Mouse (Mus musculus): ENCODE results near the gene Abcb8. TPM values are rescaled to one million over a fixed set of nuclear protein-coding genes. Genes with fewer than 3 reads are reported as not detected.

The Abcb8 gene
- 46.1 and 58.1 TPM in 2 replicates for polyA plus RNA-seq (2015; fragmentation: Nextera tagmentation; extraction: Ambion mirVana)

- ATAC-seq: no peak
Measured at GRCm38 (mm10) chr5:24393392-24393997, at the start of gene Abcb8. Abcb8 (plus strand) TSS chr5:24393663.

GRCm38 (mm10) chr5:24343977-24344436 is 49.5 kb upstream of the Abcb8 start:
- H3K4me1 ChIP-seq (replicated peaks; ENCODE audit: control insufficient read depth, insufficient read depth, low read length): peaks cover 28% of the 10 kb centered on the region

More at GRCm38 (mm10) chr5:24393392-24393997, at the start of gene Abcb8:
- peak within 1 kb of the TSS; percentile 84 for H3K27ac ChIP-seq (ENCODE audit: low read length)
- peak within 1 kb of the TSS; percentile 64 for H3K4me2 ChIP-seq (ENCODE audit: low read length)
- H3K4me3 ChIP-seq (replicated peaks; ENCODE audit: low read length): peak within 1 kb of the TSS; percentile 76
- H3K9ac ChIP-seq (replicated peaks; ENCODE audit: low read depth, low read length): peak within 1 kb of the TSS; percentile 73
- peaks cover 9% of the 10 kb centered on the region; the same call in 1 of the 2 replicates for H3K27me3 ChIP-seq (replicated peaks; ENCODE audit: control insufficient read depth, insufficient read depth, low read length)
- peaks cover 7% of the 10 kb centered on the region for H3K4me1 ChIP-seq (replicated peaks; ENCODE audit: control insufficient read depth, insufficient read depth, low read length)
- H3K36me3 ChIP-seq (ENCODE audit: control insufficient read depth, insufficient read depth): no peaks in the 10 kb centered on the region
- 18% methylated on average over 7 of the region's 7 CpGs for WGBS
- H3K9me3 ChIP-seq (ENCODE audit: control insufficient read depth, low read length): no peaks in the 10 kb centered on the region

GRCm38 (mm10) chr5:24344477-24345051 is 48.9 kb upstream of the Abcb8 start:
- H3K4me1 ChIP-seq (replicated peaks; ENCODE audit: control insufficient read depth, insufficient read depth, low read length): peaks cover 29% of the 10 kb centered on the region

More at GRCm38 (mm10) chr5:24343977-24344436, 49.5 kb upstream of the Abcb8 start:
- Histone ChIP-seq H3K27me3 (replicated peaks; ENCODE audit: control insufficient read depth, insufficient read depth, low read length) (no peaks in the 10 kb centered on the region), H3K27ac (ENCODE audit: low read length) (peak overlapping the region; percentile 68), H3K9ac (replicated peaks; ENCODE audit: low read depth, low read length) (peak overlapping the region; percentile 18), H3K4me2 (ENCODE audit: low read length) (0 out of 2 replicates have a peak overlapping the region, but pooled peaks have one; percentile 1), H3K4me3 (replicated peaks; ENCODE audit: low read length) (no peak overlapping the region), H3K36me3 (ENCODE audit: control insufficient read depth, insufficient read depth) (no peaks in the 10 kb centered on the region), H3K9me3 (ENCODE audit: control insufficient read depth, low read length) (no peaks in the 10 kb centered on the region)
- peak; percentile 12; the same call in 1 of the 2 replicates for ATAC-seq
- 6% methylated on average over 2 of the region's 2 CpGs for WGBS

GRCm38 (mm10) chr5:24346313-24346712 is 47.1 kb upstream of the Abcb8 start:
- WGBS: 90% methylated on average over 7 of the region's 7 CpGs
- H3K9me3 ChIP-seq (ENCODE audit: control insufficient read depth, low read length): no peaks in the 10 kb centered on the region
- H3K4me2 ChIP-seq (ENCODE audit: low read length): no peak overlapping the region
- no peak for ATAC-seq
- H3K4me1 ChIP-seq (replicated peaks; ENCODE audit: control insufficient read depth, insufficient read depth, low read length): peaks cover 42% of the 10 kb centered on the region
- H3K4me3 ChIP-seq (replicated peaks; ENCODE audit: low read length): no peak overlapping the region
- no peak overlapping the region for H3K27ac ChIP-seq (ENCODE audit: low read length)
- no peak overlapping the region for H3K9ac ChIP-seq (replicated peaks; ENCODE audit: low read depth, low read length)
- H3K36me3 ChIP-seq (ENCODE audit: control insufficient read depth, insufficient read depth): no peaks in the 10 kb centered on the region
- no peaks in the 10 kb centered on the region for H3K27me3 ChIP-seq (replicated peaks; ENCODE audit: control insufficient read depth, insufficient read depth, low read length)

More at GRCm38 (mm10) chr5:24344477-24345051, 48.9 kb upstream of the Abcb8 start:
- Histone ChIP-seq H3K4me3 (replicated peaks; ENCODE audit: low read length) (no peak overlapping the region), H3K4me2 (ENCODE audit: low read length) (no peak overlapping the region), H3K9me3 (ENCODE audit: control insufficient read depth, low read length) (no peaks in the 10 kb centered on the region), H3K27ac (ENCODE audit: low read length) (peak overlapping the region; percentile 68), H3K27me3 (replicated peaks; ENCODE audit: control insufficient read depth, insufficient read depth, low read length) (no peaks in the 10 kb centered on the region), H3K9ac (replicated peaks; ENCODE audit: low read depth, low read length) (peak overlapping the region; percentile 18), H3K36me3 (ENCODE audit: control insufficient read depth, insufficient read depth) (no peaks in the 10 kb centered on the region)
- 6% methylated on average over 12 of the region's 12 CpGs for WGBS
- peak; percentile 62 for ATAC-seq

- no peaks in the 10 kb centered on the region for H3K36me3 ChIP-seq (ENCODE audit: control insufficient read depth, insufficient read depth)
- no peak overlapping the region for H3K9ac ChIP-seq (replicated peaks; ENCODE audit: low read depth, low read length)
- H3K4me1 ChIP-seq (replicated peaks; ENCODE audit: control insufficient read depth, insufficient read depth, low read length): peaks cover 48% of the 10 kb centered on the region
- H3K9me3 ChIP-seq (ENCODE audit: control insufficient read depth, low read length): no peaks in the 10 kb centered on the region
- ATAC-seq: no peak
- no peak overlapping the region for H3K4me3 ChIP-seq (replicated peaks; ENCODE audit: low read length)
- WGBS: 66% methylated on average over 7 of the region's 7 CpGs
- H3K27me3 ChIP-seq (replicated peaks; ENCODE audit: control insufficient read depth, insufficient read depth, low read length): no peaks in the 10 kb centered on the region
- no peak overlapping the region for H3K4me2 ChIP-seq (ENCODE audit: low read length)
- H3K27ac ChIP-seq (ENCODE audit: low read length): no peak overlapping the region
Measured at GRCm38 (mm10) chr5:24347186-24347875, 46.1 kb upstream of the Abcb8 start.

GRCm38 (mm10) chr5:24348128-24348527 is 45.3 kb upstream of the Abcb8 start:
- Histone ChIP-seq H3K4me3 (replicated peaks; ENCODE audit: low read length) (peak overlapping the region; percentile 56), H3K9me3 (ENCODE audit: control insufficient read depth, low read length) (no peaks in the 10 kb centered on the region), H3K9ac (replicated peaks; ENCODE audit: low read depth, low read length) (peak overlapping the region; percentile 59), H3K36me3 (ENCODE audit: control insufficient read depth, insufficient read depth) (no peaks in the 10 kb centered on the region), H3K4me1 (replicated peaks; ENCODE audit: control insufficient read depth, insufficient read depth, low read length) (peaks cover 54% of the 10 kb centered on the region), H3K27me3 (replicated peaks; ENCODE audit: control insufficient read depth, insufficient read depth, low read length) (no peaks in the 10 kb centered on the region), H3K4me2 (ENCODE audit: low read length) (peak overlapping the region; percentile 98), H3K27ac (ENCODE audit: low read length) (no peak overlapping the region)
- ATAC-seq: peak; percentile 31
- WGBS: under 1% methylated on average over 41 of the region's 41 CpGs

GRCm38 (mm10) chr5:24348546-24348945 is 44.9 kb upstream of the Abcb8 start:
- Histone ChIP-seq H3K36me3 (ENCODE audit: control insufficient read depth, insufficient read depth) (no peaks in the 10 kb centered on the region), H3K27me3 (replicated peaks; ENCODE audit: control insufficient read depth, insufficient read depth, low read length) (no peaks in the 10 kb centered on the region), H3K27ac (ENCODE audit: low read length) (no peak overlapping the region), H3K9me3 (ENCODE audit: control insufficient read depth, low read length) (no peaks in the 10 kb centered on the region), H3K4me2 (ENCODE audit: low read length) (peak overlapping the region; percentile 98), H3K4me3 (replicated peaks; ENCODE audit: low read length) (peak overlapping the region; percentile 56), H3K9ac (replicated peaks; ENCODE audit: low read depth, low read length) (peak overlapping the region; percentile 59), H3K4me1 (replicated peaks; ENCODE audit: control insufficient read depth, insufficient read depth, low read length) (peaks cover 53% of the 10 kb centered on the region)
- under 1% methylated on average over 24 of the region's 30 CpGs for WGBS
- ATAC-seq: no peak

GRCm38 (mm10) chr5:24350073-24350472 is 43.4 kb upstream of the Abcb8 start:
- WGBS: 61% methylated on average over 3 of the region's 3 CpGs
- no peak overlapping the region for H3K4me3 ChIP-seq (replicated peaks; ENCODE audit: low read length)
- H3K9me3 ChIP-seq (ENCODE audit: control insufficient read depth, low read length): no peaks in the 10 kb centered on the region
- H3K27me3 ChIP-seq (replicated peaks; ENCODE audit: control insufficient read depth, insufficient read depth, low read length): 0 out of 2 replicates have a peak, but pooled peaks cover 2% of the 10 kb centered on the region
- H3K36me3 ChIP-seq (ENCODE audit: control insufficient read depth, insufficient read depth): no peaks in the 10 kb centered on the region
- H3K4me2 ChIP-seq (ENCODE audit: low read length): peak overlapping the region; percentile 87; the same call in 1 of the 2 replicates
- H3K4me1 ChIP-seq (replicated peaks; ENCODE audit: control insufficient read depth, insufficient read depth, low read length): peaks cover 38% of the 10 kb centered on the region
- ATAC-seq: no peak
- no peak overlapping the region for H3K9ac ChIP-seq (replicated peaks; ENCODE audit: low read depth, low read length)
- no peak overlapping the region for H3K27ac ChIP-seq (ENCODE audit: low read length)

All from forebrain, embryonic 16.5 days (tissue).